Mouse (Mus musculus): Measurements from ENCODE around the gene Gm4871.
"Not testable (repeated sequence)": the region's sequence is repeated elsewhere in the genome, so short reads cannot be mapped to it uniquely, and the experiment has no call there.

DNA sequence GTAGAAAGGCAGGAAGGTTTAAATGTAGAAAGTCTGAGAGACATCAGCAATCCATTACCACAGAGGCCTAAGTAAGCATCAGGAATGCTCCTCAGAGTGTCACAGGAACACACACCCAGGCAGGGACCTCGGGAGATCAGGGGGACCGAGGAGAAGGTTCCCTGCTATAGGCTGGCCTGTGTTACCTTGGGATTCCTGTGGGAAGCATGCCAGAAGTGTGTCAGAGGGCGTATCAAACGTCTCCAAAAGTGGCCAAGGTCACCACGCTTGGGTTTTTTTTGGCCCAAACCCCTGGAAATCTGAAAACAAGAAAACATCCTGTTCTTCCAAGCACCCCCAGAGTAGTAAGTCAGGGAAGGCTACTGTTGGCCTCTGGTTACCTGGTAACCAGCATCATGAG lies at the start of gene Gm4871:
- not testable (repeated sequence) for TF ChIP-seq CTCF (IDR thresholded peaks at IDR 0.05; ENCODE audit: control insufficient read depth, insufficient read depth, low read length); POLR2A (IDR thresholded peaks at IDR 0.05; ENCODE audit: borderline replicate concordance, control insufficient read depth, low read depth, low read length)

Data from bone marrow, adult 2 months (tissue).